Mouse (Mus musculus): Measurements from ENCODE around the gene Trim12c.
A peak's percentile ranks its signal among the peaks of the same experiment; 100 is the strongest.
"Not testable (repeated sequence)": the region's sequence is repeated elsewhere in the genome, so short reads cannot be mapped to it uniquely, and the experiment has no call there.

The Trim12c gene

DNA sequence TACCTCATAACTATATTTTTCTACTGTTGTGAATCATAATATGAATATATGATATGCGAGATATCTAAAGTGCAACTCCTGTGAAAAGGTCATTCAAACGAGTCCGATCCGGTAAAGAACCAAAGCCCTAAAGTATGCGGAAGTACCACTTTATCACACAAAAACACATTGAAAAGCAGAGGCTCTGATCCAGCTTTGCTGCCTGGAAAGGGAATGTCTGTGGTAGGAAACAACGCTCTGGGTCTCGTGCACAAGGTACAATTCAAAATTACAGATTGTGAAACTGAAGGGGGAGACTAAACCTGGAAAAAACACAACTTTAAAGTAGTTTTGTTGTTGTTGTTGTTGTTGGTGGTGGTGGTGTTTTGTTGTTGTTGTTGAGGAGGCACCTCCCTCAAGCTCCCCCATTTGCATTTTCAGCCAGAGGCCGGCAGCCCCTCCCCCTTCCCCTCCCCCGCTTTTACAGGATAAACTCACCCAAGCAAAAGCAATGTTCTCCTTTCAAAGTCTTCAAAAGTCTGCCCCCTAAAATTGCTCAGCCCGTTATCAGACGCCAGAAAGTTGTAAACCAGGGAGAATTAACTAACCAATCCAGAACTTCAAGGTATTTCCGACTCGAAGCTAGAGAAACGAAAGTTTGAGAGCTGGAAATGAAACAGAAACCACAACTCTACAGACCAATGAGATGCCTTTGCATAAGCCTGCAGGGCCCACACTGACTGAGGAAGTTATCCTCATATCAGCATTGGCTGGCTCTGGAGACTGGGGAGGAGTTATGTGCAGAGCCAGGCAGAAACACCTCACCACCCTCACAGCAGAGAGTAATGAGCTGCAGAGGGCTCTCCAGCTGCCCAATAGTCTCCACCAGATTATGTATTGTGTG is at the start of gene Trim12c:
TSS of gene Trim12c (minus strand) at position 646 of the 883 bp plus-strand sequence.
- peak; percentile 93 for DNase-seq

DNA sequence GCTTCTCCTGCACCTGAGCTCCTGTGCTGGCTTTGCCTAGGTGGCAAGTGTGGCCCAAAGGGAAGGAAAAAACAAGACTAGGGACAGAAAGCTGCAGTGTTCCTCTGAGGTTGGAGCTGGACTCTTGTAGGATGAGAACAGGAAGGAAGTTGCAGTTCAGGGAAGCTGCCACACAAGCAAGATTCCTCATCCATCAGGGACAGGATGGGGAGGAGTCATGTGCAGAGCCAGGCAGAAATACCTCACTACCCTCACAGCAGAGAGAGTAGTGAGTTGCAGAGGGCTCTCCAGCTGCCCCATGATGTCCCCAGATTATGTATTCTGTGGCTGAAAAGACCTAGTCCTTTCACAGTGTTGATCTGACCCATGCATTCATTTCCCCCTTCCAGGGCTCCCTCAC is 48.0 kb upstream of the Trim12c start:
- peak; percentile 3 for DNase-seq

DNA sequence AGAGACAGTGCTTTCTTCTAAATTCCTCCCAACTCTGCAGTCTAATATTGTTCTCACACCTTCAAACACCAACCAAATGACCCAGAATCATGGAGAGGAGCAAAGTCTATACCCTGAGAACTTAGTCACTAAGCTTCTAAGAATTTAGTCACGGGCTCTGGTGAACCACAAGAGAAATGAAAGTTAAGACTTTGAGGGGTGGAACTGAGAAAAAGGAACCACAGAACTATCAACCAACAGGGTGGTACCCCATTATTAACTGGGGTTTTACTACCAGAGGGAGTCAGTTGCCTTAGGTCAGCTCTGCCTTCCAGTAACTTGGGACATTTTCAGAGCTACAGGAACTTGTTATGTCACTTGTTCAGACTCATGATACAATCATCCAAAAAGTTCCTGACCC is 47.5 kb upstream of the Trim12c start, which contains the start of gene Trim30c:
TSS of gene Trim30c (minus strand) at position 140 of the 400 bp plus-strand sequence.
- peak; percentile 3 for DNase-seq

DNA sequence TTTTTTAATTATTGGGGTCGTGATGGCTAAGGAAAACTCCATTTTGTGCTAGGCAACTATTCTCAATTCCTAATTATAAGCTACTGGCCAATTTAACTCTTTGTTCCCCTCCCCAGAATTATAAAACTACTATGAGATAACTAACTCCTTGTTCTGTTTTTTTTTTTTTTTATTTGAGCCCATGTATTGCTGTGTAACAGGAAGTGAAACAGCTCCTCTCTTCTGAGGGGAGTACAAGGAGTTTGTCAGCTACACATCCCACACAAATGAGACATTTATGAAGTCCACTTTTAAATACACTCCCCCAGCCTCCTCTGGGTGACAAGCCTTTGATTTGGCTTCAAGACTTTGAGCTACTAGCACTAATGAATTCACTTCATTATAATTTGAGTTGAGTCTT is 45.3 kb upstream of the Trim12c start:
- DNase-seq = no peak

DNA sequence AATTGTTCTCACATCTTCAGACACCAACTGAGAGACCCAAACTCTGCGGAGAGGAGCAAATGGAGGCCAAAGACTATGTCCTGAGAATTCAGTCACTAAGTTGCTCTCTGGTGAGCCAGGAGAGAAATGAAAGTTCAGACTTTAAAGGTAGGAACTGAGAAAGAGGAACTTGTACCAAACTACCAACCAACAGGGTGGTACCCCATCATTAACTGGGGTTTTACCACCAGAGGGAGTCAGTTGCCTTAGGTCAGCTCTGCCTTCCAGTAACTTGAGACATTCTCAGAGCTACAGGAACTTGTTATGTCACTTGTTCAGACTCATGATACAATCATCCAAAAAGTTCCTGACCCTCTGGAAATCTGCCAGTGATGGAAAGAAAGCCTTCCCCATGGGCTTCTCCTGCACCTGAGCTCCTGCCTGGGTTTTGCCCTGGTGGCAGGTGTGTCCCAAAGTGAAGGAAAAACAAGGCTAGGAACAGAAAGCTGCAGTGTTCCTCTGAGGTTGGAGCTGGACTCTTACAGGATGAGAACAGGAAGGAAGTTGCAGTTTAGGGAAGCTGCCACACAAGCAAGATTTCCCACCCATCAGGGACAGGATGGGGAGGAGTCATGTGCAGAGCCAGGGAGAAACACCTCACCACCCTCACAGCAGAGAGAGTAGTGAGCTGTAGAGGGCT is 16.7 kb upstream of the Trim12c start, which contains the start of gene Trim30b:
TSS of gene Trim30b (minus strand) at position 149 of the 679 bp plus-strand sequence.
- peak; percentile 69 for DNase-seq

DNA sequence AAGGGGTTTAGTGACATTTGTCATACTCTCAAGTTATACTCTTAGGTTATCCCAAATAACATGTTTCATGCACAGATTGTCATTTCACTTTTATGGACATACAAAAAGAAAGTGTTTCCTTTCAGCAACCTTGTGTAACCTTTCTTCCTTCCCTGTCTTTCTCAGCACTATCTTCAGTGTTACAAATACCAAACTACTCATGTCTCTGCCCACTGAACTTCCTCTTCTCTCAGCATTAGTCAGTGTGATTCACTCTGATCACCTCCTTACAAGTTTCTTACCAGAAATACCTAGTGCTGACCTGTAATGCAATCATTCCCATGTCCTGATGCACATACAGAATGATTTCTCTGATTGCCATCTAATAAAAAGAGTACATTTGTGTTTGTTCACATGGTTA is 13.2 kb upstream of the Trim12c start:
- no peak for DNase-seq

GRCm38 (mm10) chr7:104353600-104353967 is 422 bp upstream of the Trim12c start:
- no peak for DNase-seq

- not testable (repeated sequence) for DNase-seq
Observed at GRCm38 (mm10) chr7:104348043-104348442, 5.1 kb downstream of the Trim12c start.

- not testable (repeated sequence) for DNase-seq
Observed at GRCm38 (mm10) chr7:104340744-104341143, 12.4 kb downstream of the Trim12c start.

GRCm38 (mm10) chr7:104335547-104335946 is 17.6 kb downstream of the Trim12c start:
- not testable (repeated sequence) for DNase-seq

GRCm38 (mm10) chr7:104329171-104329570 is 24.0 kb downstream of the Trim12c start, which contains the start of gene Trim34b:
Gene Trim34b (plus strand): TSS chr7:104329471.
- not testable (repeated sequence) for DNase-seq

DNA sequence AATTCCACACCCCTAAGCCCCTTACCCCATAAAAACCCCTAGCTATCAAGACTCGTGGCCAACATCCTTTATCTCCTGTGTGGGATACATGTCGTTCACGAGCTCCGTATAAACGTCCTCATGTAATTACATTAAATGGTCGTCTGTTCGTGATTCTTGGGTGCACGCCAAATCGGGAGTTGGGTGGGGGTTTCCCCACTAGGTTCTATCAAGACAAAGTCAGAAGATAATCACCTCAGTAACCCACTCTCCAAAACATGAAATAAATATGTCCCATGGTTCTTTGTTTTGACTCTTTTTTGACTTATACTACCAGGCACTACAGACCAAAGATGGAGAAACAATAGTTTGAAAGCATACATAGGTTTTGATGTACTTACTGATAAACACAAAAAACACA is 31.1 kb downstream of the Trim12c start:
- DNase-seq = no peak

GRCm38 (mm10) chr7:104315369-104316080 is 37.6 kb downstream of the Trim12c start, which contains the start of gene Trim12a:
Gene Trim12a (minus strand): TSS chr7:104315466.
- DNase-seq = not testable (repeated sequence)

DNA sequence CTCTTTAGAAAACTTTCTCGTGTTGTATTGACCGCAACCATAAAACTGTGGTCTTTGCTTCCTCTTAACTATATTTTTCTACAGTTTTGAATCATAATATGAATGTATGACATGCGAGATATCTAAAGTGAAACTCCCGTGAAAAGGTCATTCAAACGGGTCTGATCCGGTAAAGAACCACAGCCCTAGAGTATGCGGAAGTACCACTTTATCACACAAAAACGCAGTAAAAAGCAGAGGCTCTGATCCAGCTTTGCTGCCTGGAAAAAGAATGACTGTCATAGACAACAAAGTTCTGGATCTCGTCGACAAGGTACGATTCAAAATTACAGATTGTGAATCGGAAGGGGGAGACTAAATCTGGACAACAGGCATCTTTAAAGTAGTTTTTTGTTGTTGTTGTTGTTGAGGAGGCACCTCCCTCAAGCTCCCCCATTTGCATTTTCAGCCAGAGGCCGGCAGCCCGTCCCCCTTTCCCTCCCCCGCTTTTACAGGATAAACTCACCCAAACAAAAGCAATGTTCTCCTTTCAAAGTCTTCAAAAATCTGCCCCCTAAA is 38.3 kb downstream of the Trim12c start:
- peak; percentile 25 for DNase-seq

DNA sequence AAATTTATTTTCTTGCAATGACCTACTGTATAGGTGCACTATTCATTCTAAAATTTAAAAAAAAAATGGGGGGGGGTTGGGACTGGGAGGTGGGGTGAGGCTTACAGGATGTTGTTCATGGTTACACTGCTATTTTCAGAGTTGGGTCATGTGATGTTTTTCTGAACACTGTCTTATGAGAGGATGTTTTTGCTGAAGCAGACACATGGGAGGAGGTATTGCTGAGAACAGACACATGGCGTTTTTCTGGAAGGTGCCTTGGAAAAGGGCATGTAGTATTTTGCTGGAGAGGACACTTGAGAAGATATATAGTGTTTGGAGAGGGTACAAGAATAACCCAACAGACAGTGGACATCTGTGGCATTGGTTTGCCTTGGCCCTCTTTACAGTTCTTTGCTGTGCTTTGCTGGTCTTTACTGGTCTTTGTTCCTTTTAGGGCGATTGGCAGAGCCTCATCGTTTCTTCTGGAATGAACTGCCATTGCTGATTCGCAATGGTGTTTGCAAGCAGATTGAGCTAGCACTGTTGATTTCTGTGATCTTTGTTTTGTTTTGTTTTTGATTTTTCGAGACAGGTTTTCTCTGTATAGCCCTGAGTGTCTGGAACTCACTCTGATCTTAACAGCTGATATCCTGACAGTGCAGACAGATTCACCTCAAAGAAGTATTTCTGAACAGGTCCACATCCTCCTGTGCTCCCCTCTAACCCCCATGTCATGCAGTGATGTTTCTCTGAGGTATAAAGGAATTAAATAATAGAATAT is 61.3 kb downstream of the Trim12c start:
- no peak for DNase-seq

GRCm38 (mm10) chr7:104290641-104291040 is 62.5 kb downstream of the Trim12c start:
- no peak for DNase-seq
